Mouse (Mus musculus): ENCODE results near the gene Rer1. TPM values are rescaled to one million over a fixed set of nuclear protein-coding genes. Genes with fewer than 3 reads are reported as not detected.
"Not testable (repeated sequence)": the region's sequence is repeated elsewhere in the genome, so short reads cannot be mapped to it uniquely, and the experiment has no call there.

The Rer1 gene
- polyA plus RNA-seq, 1 experiment from 2014 or later = 120 TPM

DNA sequence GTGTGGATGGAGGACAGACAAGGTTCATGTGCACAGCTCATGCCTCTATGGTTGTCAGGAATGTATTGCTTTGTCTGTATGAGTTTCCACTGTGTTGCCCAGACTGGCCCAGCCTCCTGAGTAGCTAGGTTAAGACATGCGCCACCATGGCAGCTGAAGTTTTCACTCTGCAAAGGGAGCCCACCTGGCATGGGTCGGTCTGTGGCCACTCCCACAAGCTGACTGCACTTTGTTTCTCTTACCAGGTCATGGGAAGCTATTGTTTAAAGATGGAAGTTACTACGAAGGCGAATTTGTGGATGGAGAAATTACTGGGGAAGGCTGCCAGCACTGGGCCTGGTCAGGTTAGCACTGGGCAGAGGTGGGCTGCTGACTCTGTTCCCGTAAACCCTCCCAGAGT is 3.1 kb upstream of the Rer1 start:
- no peaks in the 10 kb centered on the region; the same call in none of the 2 replicates for H3K36me3 ChIP-seq
- H3K9me3 ChIP-seq (replicated peaks) = no peaks in the 10 kb centered on the region
- H3K4me1 ChIP-seq (replicated peaks) = peaks cover 21% of the 10 kb centered on the region
- WGBS = 88% methylated on average over 5 of the region's 5 CpGs
- H3K9ac ChIP-seq = no peak overlapping the region
- ATAC-seq (replicated peaks; ENCODE audit: insufficient number of reproducible peaks, insufficient read depth, low FRiP score, low read depth) = no peak
- H3K4me3 ChIP-seq = no peak overlapping the region
- H3K27me3 ChIP-seq = no peaks in the 10 kb centered on the region
- H3K4me2 ChIP-seq = no peak overlapping the region
- H3K27ac ChIP-seq = no peak overlapping the region

DNA sequence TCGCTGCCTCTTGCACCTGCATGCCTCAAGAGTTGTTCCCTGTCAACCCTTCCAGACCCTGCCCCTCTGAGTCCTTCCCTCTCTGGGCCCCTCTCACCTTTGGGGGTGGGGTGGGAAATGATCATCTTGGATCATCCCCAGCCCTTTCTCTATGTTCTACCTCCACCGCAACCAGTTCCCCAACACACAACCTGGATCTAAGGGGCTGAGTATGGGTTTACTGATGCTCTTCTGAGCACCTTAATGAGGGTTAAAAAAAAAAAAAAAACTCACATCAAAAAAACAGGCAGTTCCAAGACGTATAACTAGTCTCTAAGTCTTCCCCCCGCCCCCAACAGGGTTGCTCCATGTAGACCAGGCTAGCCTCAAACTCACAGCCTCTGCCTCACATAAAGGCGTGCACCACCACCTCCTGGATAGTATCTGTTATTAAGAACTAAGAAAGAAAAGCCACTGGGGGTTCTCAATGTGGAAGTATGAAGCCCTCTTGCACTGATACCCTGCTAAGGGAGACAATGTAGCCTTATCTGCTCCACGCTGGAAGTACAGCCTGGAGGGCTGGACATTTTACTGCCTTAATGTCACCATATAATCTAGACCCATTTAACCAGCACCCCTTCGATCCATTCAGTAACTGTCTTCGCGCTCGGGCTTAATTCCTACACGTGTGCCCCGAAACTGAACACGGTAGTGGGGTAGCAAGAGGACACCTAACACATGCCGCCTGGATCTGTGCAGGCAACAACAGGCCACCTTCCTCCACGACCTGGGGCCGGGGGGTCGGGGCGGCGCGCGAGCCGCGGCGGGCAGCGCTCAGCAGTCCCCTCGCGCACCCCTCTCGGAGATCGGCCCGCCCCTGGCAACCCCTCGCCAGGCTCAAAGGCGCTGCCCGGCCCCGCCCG is 725 bp downstream of the Rer1 start:
- Histone ChIP-seq H3K9ac (peak overlapping the region; percentile 91), H3K4me1 (replicated peaks) (peaks cover 36% of the 10 kb centered on the region), H3K9me3 (replicated peaks) (no peaks in the 10 kb centered on the region), H3K4me2 (peak overlapping the region; percentile 80), H3K36me3 (peaks cover 23% of the 10 kb centered on the region), H3K27ac (peak overlapping the region; percentile 94), H3K4me3 (peak overlapping the region; percentile 84), H3K27me3 (no peaks in the 10 kb centered on the region)
- 7% methylated on average over 25 of the region's 35 CpGs for WGBS
- no peak for ATAC-seq (replicated peaks; ENCODE audit: insufficient number of reproducible peaks, insufficient read depth, low FRiP score, low read depth)

DNA sequence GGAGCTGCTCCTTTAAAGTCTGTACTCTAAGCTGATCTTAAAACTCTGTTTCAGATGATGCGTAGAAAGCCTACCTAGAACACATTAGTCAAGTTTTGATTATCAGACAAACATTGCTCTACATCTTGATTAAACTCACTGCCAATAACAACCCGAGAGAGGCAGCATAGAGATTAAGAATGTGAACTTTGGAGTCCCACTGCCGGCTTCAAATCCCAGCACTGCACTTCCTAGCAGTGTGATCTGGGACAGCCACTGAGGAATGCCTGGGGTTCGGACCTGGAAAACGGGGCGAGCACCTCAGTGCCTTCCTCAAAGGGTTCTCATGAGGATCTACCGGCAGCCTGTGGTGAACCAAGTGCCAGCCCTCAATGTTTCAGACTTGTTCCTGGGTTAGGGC is 1.8 kb downstream of the Rer1 start:
- WGBS = 80% methylated on average over 7 of the region's 7 CpGs
- no peaks in the 10 kb centered on the region for H3K9me3 ChIP-seq (replicated peaks)
- H3K27me3 ChIP-seq = no peaks in the 10 kb centered on the region
- H3K4me2 ChIP-seq = peak overlapping the region; percentile 80
- H3K4me3 ChIP-seq = peak overlapping the region; percentile 84
- ATAC-seq (replicated peaks; ENCODE audit: insufficient number of reproducible peaks, insufficient read depth, low FRiP score, low read depth) = no peak
- peaks cover 36% of the 10 kb centered on the region for H3K4me1 ChIP-seq (replicated peaks)
- H3K27ac ChIP-seq = no peak overlapping the region
- peaks cover 34% of the 10 kb centered on the region for H3K36me3 ChIP-seq
- peak overlapping the region; percentile 91; the same call in 1 of the 2 replicates for H3K9ac ChIP-seq

DNA sequence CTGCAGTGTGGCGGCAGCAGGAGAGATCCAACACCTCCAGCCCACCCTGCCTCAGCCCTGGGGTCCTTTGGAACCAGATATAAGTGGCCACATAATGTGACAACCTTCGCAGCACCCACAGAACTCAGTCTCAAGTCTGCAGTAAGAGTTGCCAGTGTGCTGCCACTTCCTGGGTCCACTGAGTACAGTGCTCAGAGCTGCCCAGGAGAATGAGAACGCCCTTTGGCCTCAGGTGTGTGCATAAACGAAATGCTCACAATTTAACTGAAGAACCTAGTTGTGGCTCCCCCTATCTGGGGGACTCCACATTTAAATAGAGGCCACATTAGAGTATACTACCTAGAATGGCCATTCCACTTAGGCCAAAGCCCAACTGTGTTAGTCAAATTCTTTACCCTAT is 2.6 kb downstream of the Rer1 start:
- Histone ChIP-seq H3K4me1 (replicated peaks) (peaks cover 36% of the 10 kb centered on the region), H3K27ac (no peak overlapping the region), H3K36me3 (peaks cover 39% of the 10 kb centered on the region), H3K9ac (no peak overlapping the region), H3K4me3 (no peak overlapping the region), H3K4me2 (no peak overlapping the region), H3K9me3 (replicated peaks) (no peaks in the 10 kb centered on the region), H3K27me3 (no peaks in the 10 kb centered on the region)
- 85% methylated on average over 4 of the region's 4 CpGs for WGBS
- no peak for ATAC-seq (replicated peaks; ENCODE audit: insufficient number of reproducible peaks, insufficient read depth, low FRiP score, low read depth)

DNA sequence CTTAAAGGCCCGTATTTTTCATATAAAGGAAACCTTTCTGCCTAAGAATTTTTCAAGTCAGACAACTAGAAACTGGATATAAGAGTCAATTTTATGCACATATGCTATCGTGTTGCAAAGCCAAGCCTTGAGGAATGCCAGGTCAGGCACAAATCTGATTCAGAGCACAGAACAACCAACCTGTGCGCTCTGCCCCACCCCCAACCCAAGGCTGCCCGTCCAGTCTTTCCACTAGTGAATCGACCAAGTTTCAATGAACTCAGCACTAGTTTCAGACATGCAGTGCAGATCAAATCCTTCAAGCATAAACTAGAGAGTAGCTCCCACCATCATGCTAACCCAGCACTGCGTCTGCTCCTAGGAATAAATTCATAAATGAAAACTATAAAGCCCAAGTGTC is 6.5 kb downstream of the Rer1 start:
- H3K4me3 ChIP-seq = no peak overlapping the region
- H3K27me3 ChIP-seq = no peaks in the 10 kb centered on the region
- no peak for ATAC-seq (replicated peaks; ENCODE audit: insufficient number of reproducible peaks, insufficient read depth, low FRiP score, low read depth)
- 88% methylated on average over 6 of the region's 6 CpGs for WGBS
- peaks cover 19% of the 10 kb centered on the region for H3K4me1 ChIP-seq (replicated peaks)
- H3K4me2 ChIP-seq = no peak overlapping the region
- H3K36me3 ChIP-seq = peaks cover 75% of the 10 kb centered on the region
- no peaks in the 10 kb centered on the region for H3K9me3 ChIP-seq (replicated peaks)
- H3K9ac ChIP-seq = no peak overlapping the region
- no peak overlapping the region for H3K27ac ChIP-seq

DNA sequence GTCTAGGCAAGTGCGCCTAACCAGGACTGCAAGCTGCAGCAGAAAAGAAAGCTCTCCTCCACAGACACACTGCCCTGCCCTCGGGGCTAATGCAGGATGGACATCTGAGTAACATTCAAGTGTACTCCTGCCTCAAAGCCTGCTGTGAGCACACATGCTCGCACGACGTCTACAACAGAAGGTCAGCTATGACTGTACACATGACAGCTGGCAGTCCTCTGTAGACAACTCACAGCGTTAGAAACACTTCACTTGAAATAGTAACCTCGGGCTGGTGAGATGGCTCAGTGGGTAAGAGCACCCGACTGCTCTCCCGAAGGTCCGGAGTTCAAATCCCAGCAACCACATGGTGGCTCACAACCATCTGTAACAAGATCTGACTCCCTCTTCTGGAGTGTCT is 7.4 kb downstream of the Rer1 start:
- not testable (repeated sequence) for ATAC-seq (replicated peaks; ENCODE audit: insufficient number of reproducible peaks, insufficient read depth, low FRiP score, low read depth); H3K27me3 ChIP-seq; H3K9me3 ChIP-seq (replicated peaks); H3K27ac ChIP-seq; H3K9ac ChIP-seq; H3K4me2 ChIP-seq; H3K4me3 ChIP-seq
- 81% methylated on average over 10 of the region's 10 CpGs for WGBS
- Histone ChIP-seq H3K4me1 (replicated peaks) (peaks cover 11% of the 10 kb centered on the region), H3K36me3 (peaks cover 84% of the 10 kb centered on the region)

DNA sequence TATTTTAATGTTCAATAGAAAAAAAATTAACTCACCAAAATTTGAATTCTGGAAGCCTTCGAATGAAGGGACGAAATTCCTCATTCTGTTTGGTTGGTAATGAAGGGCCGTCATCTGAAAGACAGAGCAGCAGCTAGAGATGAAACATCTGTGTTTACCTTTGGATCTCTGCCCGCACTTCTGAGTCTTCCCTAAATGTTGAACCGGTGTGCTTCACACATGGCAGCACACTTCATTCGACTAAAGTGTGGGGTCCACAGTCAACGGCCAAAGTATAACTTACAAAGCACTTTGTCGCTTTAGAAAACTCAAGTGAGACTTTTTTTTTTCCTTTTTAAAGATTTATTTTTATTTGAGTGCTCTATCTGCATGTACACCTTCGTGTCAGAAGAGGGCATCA is 9.5 kb downstream of the Rer1 start:
- peaks cover 90% of the 10 kb centered on the region for H3K36me3 ChIP-seq
- no peak overlapping the region for H3K9ac ChIP-seq
- H3K4me2 ChIP-seq = no peak overlapping the region
- H3K4me1 ChIP-seq (replicated peaks) = no peaks in the 10 kb centered on the region
- no peak for ATAC-seq (replicated peaks; ENCODE audit: insufficient number of reproducible peaks, insufficient read depth, low FRiP score, low read depth)
- H3K4me3 ChIP-seq = no peak overlapping the region
- no peaks in the 10 kb centered on the region for H3K9me3 ChIP-seq (replicated peaks)
- no peaks in the 10 kb centered on the region for H3K27me3 ChIP-seq
- WGBS = 79% methylated on average over 9 of the region's 9 CpGs
- no peak overlapping the region for H3K27ac ChIP-seq

DNA sequence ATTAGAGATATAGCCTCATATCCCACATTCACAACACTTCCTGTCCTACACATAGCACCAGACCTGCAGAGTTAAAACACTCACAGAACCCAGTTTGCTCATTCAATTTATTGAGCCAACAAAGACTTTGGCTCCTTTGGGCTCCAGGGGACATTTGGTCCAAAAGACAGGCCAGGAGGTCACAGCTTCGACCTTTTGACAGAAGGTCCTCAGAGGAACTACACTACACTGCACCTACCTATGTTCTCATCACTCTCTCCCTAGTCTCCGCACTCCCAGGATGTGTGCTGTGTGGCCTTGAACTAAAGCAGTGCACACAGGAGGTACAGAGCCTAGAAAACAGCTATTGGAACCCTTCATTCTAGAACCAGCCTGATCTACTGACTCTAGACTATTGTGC is 10.4 kb downstream of the Rer1 start:
- no peaks in the 10 kb centered on the region for H3K4me1 ChIP-seq (replicated peaks)
- no peaks in the 10 kb centered on the region for H3K9me3 ChIP-seq (replicated peaks)
- ATAC-seq (replicated peaks; ENCODE audit: insufficient number of reproducible peaks, insufficient read depth, low FRiP score, low read depth) = no peak
- H3K4me3 ChIP-seq = no peak overlapping the region
- H3K36me3 ChIP-seq = peaks cover 92% of the 10 kb centered on the region
- H3K4me2 ChIP-seq = no peak overlapping the region
- no peak overlapping the region for H3K9ac ChIP-seq
- 94% methylated on average over 2 of the region's 2 CpGs for whole genome bisulfite sequencing
- no peaks in the 10 kb centered on the region for H3K27me3 ChIP-seq
- H3K27ac ChIP-seq = no peak overlapping the region

DNA sequence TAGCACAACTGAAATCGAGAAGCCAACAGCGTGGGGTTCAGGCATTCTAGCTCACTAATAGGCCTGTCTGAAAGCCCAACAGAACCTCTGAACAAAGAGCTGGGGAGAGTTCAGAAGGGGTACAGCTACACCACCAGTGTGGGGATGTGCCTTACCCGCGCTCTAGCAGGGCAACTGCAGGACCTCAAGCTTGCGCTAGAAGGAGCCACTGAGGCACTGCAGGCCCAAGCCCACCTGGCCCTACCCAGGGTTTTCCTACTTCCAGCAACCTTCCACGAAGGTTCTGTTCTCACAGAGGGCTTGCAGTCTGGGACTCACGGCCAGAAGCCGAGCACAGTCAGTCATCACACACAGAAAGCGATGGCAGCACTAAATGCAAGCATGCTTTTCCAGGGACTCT is 11.0 kb downstream of the Rer1 start:
- Histone ChIP-seq H3K36me3 (peaks cover 93% of the 10 kb centered on the region), H3K9me3 (replicated peaks) (no peaks in the 10 kb centered on the region), H3K4me1 (replicated peaks) (no peaks in the 10 kb centered on the region), H3K27ac (no peak overlapping the region), H3K27me3 (no peaks in the 10 kb centered on the region), H3K4me3 (no peak overlapping the region), H3K9ac (no peak overlapping the region), H3K4me2 (no peak overlapping the region)
- ATAC-seq (replicated peaks; ENCODE audit: insufficient number of reproducible peaks, insufficient read depth, low FRiP score, low read depth) = no peak
- WGBS = 89% methylated on average over 9 of the region's 9 CpGs

DNA sequence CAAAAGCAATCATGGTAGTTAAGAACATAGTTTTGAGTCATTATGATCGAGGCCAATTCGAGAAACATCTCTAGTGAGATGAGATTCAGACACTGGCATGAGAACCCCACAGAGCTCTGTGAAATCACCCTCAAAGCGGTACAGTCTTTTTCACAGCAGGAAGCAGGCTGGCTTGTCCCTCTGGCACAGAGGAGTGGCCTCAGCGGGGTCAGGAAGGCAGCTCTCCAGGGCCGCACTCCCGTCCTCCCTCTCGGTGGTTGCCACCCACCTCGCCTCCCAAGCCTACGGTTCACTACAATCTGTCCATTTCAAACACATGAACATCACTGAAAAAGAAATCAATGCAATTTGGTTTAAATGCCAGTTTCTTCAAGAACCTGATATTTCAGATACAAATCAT is 11.8 kb downstream of the Rer1 start:
- Histone ChIP-seq H3K9ac (no peak overlapping the region), H3K4me1 (replicated peaks) (0 out of 2 replicates have a peak, but pooled peaks cover 4% of the 10 kb centered on the region), H3K9me3 (replicated peaks) (no peaks in the 10 kb centered on the region), H3K27ac (no peak overlapping the region), H3K4me3 (no peak overlapping the region), H3K27me3 (no peaks in the 10 kb centered on the region), H3K36me3 (peaks cover 93% of the 10 kb centered on the region), H3K4me2 (no peak overlapping the region)
- WGBS = 77% methylated on average over 9 of the region's 9 CpGs
- ATAC-seq (replicated peaks; ENCODE audit: insufficient number of reproducible peaks, insufficient read depth, low FRiP score, low read depth) = no peak

DNA sequence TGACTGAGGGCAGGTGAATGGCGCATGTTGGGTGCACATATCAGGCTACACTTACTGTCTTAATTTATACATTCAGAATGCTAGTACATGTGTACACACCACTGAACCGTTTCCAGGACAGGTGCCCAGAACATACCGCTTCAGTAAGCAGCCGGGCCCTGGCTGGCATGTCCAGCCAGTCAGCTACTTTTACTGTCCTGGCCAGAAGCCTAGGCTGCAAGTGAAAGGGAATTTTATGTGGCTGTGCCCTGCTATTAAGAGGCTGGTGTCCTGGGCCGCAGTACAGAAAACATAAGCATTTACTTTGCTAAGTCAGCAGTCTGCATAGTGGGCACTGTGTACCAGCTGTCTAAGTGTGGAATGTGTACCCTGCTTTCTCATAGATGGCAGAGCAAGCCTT is 15.3 kb downstream of the Rer1 start:
- no peaks in the 10 kb centered on the region for H3K9me3 ChIP-seq (replicated peaks)
- no peak overlapping the region for H3K4me2 ChIP-seq
- peaks cover 71% of the 10 kb centered on the region for H3K36me3 ChIP-seq
- no peak overlapping the region for H3K27ac ChIP-seq
- no peak for ATAC-seq (replicated peaks; ENCODE audit: insufficient number of reproducible peaks, insufficient read depth, low FRiP score, low read depth)
- 85% methylated on average over 5 of the region's 5 CpGs for WGBS
- H3K4me3 ChIP-seq = no peak overlapping the region
- H3K4me1 ChIP-seq (replicated peaks) = peaks cover 22% of the 10 kb centered on the region
- H3K27me3 ChIP-seq = no peaks in the 10 kb centered on the region
- no peak overlapping the region for H3K9ac ChIP-seq

DNA sequence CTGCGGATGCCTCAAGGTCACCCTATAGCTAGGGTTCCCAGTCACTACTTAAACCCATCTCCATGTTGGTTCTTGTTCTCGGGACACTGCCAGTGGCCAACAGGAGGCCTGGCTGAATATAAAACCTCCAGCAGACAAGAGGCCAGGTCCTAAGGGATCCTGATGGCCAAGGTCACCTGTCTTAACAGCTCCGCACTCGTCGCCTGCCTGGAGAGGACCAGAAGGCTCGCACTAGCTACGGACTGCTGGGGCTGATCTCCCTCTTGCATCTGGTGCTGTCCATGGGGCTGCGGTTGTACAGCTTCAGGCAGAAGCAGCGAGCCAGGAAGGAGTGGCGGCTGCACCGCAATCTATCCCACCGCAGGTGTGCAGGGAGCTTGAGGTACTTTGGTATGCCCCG is 16.0 kb downstream of the Rer1 start:
- H3K36me3 ChIP-seq = peaks cover 64% of the 10 kb centered on the region
- no peaks in the 10 kb centered on the region for H3K9me3 ChIP-seq (replicated peaks)
- no peak overlapping the region for H3K4me3 ChIP-seq
- H3K4me1 ChIP-seq (replicated peaks) = peaks cover 24% of the 10 kb centered on the region
- no peak for ATAC-seq (replicated peaks; ENCODE audit: insufficient number of reproducible peaks, insufficient read depth, low FRiP score, low read depth)
- WGBS = 90% methylated on average over 13 of the region's 13 CpGs
- H3K27me3 ChIP-seq = no peaks in the 10 kb centered on the region
- no peak overlapping the region for H3K27ac ChIP-seq
- no peak overlapping the region for H3K4me2 ChIP-seq
- H3K9ac ChIP-seq = no peak overlapping the region
